Mouse (Mus musculus) CD4-positive, CD25-positive, alpha-beta regulatory T cell, adult 2 months (primary cell): Measurements from ENCODE around the gene Frem1.

Experiments used
- DNase-seq: peaks from one replicate; pipeline ENCODE4 v3.0.0-alpha.2; 2012; ENCODE audit warnings: low read depth, low spot score

The Frem1 gene

GRCm38 (mm10) chr4:82930079-82930478, 122.1 kb downstream of the Frem1 start:
- DNase-seq: no peak

GRCm38 (mm10) chr4:82921962-82922361, 130.2 kb downstream of the Frem1 start:
- no peak for DNase-seq

- no peak for DNase-seq
Measured at GRCm38 (mm10) chr4:82918625-82919024, 133.5 kb downstream of the Frem1 start.

DNA sequence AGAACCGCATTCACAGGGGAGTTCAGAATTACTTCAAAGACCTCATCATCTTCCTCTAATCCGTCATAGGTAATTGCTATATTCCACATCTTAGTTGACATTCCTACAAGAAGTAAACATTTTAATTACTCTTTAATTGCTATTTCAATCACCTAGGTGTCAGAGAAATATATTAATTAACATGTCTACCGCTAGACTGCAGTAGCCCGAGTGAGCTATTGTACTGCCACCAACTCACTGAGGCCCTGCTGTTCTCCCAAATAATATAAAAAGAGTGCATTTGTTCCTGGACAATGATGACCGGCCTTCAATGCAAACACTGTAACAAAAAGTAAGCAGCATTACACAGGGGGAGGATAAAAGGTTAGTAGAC, 135.5 kb downstream of the Frem1 start:
- no peak for DNase-seq

GRCm38 (mm10) chr4:82916003-82916677, 136.0 kb downstream of the Frem1 start:
- DNase-seq: no peak

DNA sequence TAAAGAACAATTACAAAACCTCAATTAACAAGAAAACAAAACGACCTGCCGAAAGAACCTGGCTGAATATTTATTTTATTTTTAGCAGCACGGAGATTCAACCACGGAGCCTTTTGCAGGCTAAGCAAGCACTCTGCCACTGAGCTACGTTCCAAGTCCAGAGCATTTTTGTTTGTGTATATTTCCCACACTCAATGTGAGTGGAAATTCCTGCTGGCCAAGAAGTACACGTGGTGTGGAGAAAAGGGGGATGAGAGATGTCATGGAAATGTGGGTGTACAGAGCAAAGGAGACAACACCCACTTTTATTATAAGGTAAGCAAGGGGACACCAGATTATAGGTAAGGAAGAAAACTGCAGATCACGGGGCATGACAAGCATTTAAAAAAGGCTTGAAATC, 136.6 kb downstream of the Frem1 start:
- no peak for DNase-seq

DNA sequence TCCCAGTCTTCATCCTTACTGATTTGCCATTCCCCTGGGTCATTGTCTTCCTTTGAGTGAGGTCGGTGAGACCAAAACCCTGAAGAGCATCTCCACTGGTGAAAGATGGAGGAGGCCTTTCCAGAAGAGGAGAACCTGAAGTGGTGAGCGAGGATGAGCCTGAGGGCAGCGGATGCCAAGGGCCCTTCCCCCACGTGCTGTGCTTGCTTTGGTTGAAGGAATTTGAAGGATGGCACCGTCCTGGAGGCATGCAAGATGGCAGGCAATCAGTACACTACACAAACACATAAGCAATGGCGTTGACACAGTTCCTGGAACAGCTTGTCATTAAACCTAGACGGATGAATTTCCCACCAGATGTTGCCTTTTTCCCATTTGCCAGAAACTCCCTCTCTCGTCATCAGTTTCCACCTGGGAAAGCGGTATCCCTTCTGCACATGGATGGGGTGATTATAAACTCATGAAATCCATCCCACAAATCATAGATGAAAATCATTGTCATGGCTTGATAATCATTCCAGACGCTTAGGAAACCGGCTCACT, 137.5 kb downstream of the Frem1 start:
- DNase-seq: no peak

DNA sequence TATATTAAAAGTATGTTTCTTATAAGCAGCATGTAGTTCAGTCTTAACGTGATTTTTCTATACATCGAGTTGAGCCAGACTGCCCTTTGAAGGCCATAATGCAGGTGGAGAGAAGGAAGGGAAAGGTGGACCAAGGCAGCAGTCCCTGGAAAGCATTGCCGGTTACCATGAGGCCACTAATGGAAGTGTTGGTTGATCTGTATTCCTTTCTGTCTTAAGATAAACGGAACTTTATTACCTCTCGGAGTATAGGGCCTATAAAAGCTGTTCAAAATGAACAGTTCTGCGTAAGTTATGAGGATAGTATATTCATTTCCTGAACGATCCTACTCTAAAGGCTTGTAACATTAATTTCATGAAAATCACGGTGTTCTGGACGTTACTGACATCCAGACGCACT, 156.9 kb downstream of the Frem1 start:
- no peak for DNase-seq

DNA sequence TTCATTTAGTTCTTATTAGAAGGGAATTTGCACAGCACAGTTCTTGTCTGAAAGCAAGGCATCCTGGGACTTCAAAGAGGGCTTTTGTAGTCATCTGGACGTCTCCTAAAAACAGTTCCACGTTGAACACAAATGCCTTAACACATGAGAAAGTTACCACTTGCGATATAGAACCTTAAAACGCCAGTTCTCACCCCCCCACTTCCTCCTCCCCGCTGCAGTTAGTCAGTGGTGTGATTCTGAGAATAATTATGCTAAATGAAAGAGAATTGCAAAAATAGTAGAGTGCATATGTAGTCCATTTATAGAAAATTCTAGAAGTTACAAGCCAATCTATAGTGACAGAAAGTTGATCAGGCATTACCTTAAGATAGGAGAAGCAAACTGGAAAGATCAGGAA, 159.9 kb downstream of the Frem1 start:
- no peak for DNase-seq

- DNase-seq: no peak
Measured at GRCm38 (mm10) chr4:82891566-82891965, 160.6 kb downstream of the Frem1 start.

DNA sequence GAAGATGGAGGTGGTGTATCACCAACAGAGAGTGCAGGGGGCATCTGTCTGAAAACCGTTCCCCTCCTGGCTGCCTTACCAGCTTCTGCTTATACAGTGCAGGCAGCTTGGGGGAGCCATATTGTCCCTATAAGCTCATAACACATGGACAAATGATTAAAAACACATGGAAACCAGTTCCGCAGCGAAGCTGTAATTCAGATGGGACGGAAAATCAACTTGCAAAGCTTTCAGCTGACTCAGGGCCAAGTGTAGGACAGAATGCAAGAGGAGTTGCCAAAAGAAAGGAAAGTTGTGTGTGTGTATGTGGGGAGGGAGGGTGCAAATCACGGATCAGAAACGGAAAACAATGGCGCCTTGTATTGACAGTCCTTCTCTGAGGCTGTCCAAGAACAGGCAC, 161.1 kb downstream of the Frem1 start:
- DNase-seq: no peak

DNA sequence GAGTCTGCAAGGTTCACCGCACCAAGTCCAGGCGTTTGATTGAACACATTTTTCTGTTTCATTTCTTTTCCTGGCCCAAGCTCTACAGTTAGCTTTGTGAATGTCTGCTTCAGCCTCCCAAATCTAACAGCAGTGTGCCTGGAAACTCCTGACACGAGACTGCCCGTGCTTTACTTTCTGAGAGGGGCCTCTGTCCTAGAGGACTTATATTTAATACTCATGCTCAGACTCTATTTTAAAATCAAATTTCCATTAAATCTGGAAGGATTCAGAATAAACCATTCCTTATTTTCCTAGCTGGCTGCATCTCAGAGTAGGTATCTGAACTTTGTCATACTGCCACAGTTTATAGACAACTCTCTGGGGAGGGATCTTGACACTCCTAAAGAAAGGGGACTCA, 161.6 kb downstream of the Frem1 start:
- DNase-seq: no peak

DNA sequence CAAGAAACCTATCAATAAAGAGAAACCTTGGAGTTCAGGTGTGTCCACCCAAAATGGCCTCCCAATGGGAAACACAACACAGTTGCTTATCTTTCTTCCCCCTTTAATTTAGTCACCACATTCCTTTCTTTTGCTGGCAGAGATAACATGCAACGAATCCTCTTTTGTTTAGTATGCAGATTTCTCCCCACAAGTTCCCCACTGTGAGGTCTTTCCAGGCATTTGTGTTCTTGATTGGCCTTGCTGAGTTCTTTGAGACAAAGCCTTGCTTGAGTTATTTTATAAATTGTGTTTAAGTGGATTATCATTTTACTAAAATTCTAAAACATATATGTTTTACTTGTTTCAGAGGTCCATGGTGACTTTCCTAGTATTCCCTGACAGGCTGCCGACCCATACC, 166.0 kb downstream of the Frem1 start:
- DNase-seq: no peak

- no peak for DNase-seq
Measured at GRCm38 (mm10) chr4:82885535-82885913, 166.6 kb downstream of the Frem1 start.

DNA sequence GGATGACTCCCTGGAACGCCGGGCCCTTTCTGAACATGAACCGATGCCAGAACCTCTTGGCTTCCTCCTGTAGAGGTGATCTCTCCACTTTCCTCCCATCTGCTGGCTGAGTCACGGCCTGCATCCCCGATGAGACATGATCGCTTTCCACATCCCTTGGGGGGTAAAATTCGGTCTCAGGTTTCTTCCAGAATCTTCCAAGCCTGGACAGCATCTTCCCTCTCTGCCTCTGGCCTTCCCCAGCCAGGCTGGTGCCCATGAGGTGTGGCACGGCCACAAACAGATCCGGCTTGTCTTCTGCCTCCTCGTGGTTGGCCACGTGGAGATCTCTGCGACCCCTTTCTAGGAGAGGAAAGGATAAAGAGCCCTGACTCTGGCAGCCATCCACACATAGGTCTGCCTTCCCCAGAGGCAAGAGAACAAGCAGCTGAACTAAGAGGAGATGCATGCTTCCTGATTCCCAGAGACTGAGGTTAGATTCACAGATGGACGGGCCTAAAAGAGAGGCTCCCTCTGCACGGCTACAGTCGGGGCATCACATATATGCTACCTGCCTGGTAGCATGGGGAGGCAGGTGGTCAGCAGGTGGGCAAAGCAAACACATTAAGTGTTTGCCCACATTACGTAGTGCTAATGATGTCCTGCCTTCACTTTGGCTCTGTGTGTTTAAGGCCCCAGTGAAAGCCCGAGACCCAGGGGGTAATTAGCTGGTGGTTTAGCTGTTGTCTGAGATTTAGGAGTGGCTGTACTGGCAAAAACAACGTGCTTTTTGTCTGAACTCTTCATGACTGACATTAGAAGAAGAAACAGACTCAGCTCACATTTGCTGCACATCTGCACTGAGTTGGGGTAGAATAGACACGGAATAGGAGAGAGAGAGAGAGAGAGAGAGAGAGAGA, 167.3 kb downstream of the Frem1 start, which contains the start of gene Cer1:
TSS of gene Cer1 (minus strand) at position 513 of the 899 bp plus-strand sequence.
- DNase-seq: no peak

DNA sequence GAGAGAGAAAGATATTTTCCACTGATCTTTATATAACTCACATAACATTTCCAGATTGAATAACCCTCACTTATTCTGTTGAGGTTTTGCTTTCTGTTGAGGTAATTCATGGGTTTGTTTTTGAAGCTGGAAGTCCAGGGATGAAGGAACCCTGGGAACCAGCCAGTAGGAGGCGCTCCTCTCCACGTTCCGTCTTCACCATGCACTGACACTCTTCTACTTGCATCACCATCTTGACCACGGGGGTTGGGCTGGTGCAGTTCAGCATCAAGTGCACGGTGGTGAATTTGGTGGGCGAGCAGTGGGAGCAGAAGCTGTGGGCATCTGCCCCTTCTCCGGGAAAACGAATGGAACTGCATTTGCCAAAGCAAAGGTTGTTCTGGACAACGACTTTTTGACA, 169.6 kb downstream of the Frem1 start:
- peak; percentile 8 for DNase-seq

- no peak for DNase-seq
Measured at GRCm38 (mm10) chr4:82881366-82881765, 170.8 kb downstream of the Frem1 start.

GRCm38 (mm10) chr4:82880243-82880642, 171.9 kb downstream of the Frem1 start:
- DNase-seq: no peak

DNA sequence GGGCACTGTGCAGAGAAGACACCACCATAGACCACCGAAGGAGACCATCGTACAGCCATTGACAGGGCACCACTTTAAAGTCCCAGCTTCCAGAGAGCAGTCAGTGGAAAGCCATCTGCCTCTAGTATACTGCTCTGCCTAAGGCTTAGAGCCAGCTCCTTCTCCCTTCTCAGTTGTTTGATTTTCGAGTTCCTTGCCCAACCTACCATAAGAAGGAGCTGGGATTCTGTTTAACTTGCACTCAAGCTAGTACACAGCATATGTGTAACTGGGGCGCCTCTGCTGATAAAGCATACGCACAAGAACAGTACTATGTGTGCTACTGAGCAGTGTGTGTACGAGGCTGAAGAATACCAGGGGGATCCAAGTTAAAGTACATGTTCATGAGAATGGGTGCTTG, 173.0 kb downstream of the Frem1 start:
- no peak for DNase-seq

- no peak for DNase-seq
Measured at GRCm38 (mm10) chr4:82876656-82877055, 175.5 kb downstream of the Frem1 start.

- no peak for DNase-seq
Measured at GRCm38 (mm10) chr4:82875532-82875931, 176.6 kb downstream of the Frem1 start.

- DNase-seq: no peak
Measured at GRCm38 (mm10) chr4:82874791-82875190, 177.3 kb downstream of the Frem1 start.

DNA sequence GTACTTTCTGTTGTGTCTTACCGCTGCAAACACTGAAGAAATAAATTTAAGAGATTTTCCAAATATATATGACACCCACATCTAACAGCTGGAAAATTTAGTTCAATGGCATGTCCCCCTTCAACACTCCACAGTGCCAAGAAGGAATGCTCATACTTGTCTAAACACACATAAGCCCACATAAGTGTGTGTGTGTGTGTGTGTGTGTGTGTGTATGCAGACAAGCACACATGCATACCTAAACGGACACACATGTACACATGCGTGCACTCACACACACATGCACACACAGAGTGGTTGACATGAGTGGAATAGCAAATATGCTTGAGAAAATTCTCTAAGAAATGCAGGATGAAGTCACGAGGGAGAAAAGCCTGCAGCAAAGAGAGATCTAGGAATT, 179.6 kb downstream of the Frem1 start:
- DNase-seq: no peak
